Comparison of ENCODE assay signal across 15 mouse cellular contexts in genomic region chr4:10792628-10793027, GRCm38 (mm10).
"Had no signal": no experiment of that assay in that cellular context is flagged by ENCODE, and none has a peak within 500 bp of the region (broad histone marks: within the 10 kb centered on the region; RNA-seq: fewer than 3 reads in every experiment).

No protein-coding gene starts in this region.

- H3K9me3 ChIP-seq: liver, embryonic 13.5 days; liver, embryonic 15.5 days; megakaryocyte, embryonic 14.5 days; midbrain, embryonic 13.5 days; midbrain, embryonic 15.5 days; neural tube, embryonic 12.5 days; stomach, embryonic 15.5 days had no signal

- ATAC-seq: liver, postnatal 0 days; midbrain, embryonic 13.5 days; midbrain, embryonic 15.5 days had no signal

- H3K36me3 ChIP-seq: liver, embryonic 13.5 days; liver, embryonic 15.5 days; midbrain, embryonic 13.5 days; midbrain, embryonic 15.5 days; neural tube, embryonic 12.5 days; stomach, embryonic 15.5 days had no signal

- H3K4me1 ChIP-seq: liver, embryonic 13.5 days; liver, embryonic 15.5 days; megakaryocyte, embryonic 14.5 days; midbrain, embryonic 13.5 days; midbrain, embryonic 15.5 days; neural tube, embryonic 12.5 days; stomach, embryonic 15.5 days had no signal

- DNase-seq: liver, embryonic 13.5 days; liver, postnatal 0 days; right cerebral cortex, postnatal 14 days; thymus, adult 2 months; thymus, postnatal 25 days; thymus, postnatal 4 days had no signal

- H3K4me2 ChIP-seq: liver, embryonic 13.5 days; liver, embryonic 15.5 days; midbrain, embryonic 11.5 days; midbrain, embryonic 13.5 days; midbrain, embryonic 15.5 days; neural tube, embryonic 12.5 days; stomach, embryonic 15.5 days had no signal

- H3K4me3 ChIP-seq: liver, embryonic 13.5 days; liver, embryonic 15.5 days; megakaryocyte, embryonic 14.5 days; midbrain, embryonic 13.5 days; midbrain, embryonic 15.5 days; neural tube, embryonic 12.5 days; stomach, embryonic 15.5 days had no signal

- H3K27ac ChIP-seq: liver, embryonic 13.5 days; liver, embryonic 15.5 days; macrophage; midbrain, embryonic 13.5 days; midbrain, embryonic 15.5 days; neural tube, embryonic 12.5 days; stomach, embryonic 15.5 days; stomach, postnatal 0 days had no signal

- H3K27me3 ChIP-seq: liver, embryonic 13.5 days; liver, embryonic 15.5 days; megakaryocyte, embryonic 14.5 days; midbrain, embryonic 13.5 days; midbrain, embryonic 15.5 days; neural tube, embryonic 12.5 days; stomach, embryonic 15.5 days had no signal

- H3K9ac ChIP-seq: liver, embryonic 13.5 days; liver, embryonic 15.5 days; liver, postnatal 0 days; midbrain, embryonic 13.5 days; midbrain, embryonic 15.5 days; neural tube, embryonic 12.5 days; stomach, embryonic 15.5 days had no signal
